Mouse (Mus musculus): ENCODE data around the gene Ect2l.

The Ect2l gene

DNA sequence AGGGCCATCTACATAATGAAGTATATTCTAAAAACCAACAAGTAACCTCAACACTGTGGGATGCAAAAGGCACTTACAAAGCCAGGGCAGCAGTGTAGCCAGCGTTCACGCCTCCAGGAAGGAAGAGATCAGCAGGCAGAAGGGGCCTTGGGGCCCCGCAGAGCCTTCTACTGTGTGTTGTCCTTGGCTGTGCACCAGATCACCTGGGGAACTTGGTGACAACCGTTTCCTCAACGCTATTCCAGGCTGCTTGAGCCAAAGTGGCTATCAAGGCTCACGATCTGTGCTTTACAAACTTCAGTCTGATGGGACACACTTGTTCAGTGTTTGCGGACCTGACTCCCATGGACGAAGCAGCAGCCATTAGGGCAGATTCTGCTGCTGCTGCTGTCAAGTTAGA, 19.0 kb downstream of the Ect2l start:
- in situ Hi-C loops (cut with MboI, MseI), result no loop called here

DNA sequence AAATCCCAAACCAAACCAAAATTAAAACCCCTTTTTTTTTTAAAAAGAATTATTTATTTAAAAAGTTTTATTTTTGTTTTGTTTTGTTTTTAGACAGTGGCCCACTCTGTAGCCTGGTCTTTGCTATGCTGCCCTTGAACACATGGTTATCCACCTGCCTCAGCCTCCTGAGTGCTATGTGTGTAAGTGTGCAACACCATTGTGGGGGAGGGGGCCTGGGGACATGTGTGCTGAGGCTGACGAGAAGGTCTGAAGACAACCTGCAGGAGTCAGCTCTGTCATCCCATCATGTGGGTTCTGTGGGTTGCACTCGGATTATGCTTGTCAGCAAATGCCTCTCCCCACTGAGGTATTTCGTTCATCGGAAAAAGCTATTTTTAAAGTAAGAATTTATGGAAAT, 21.2 kb downstream of the Ect2l start:
- in situ Hi-C loops (cut with MboI, MseI), result loop anchor here (5.0 kb wide), 1 partner anchor 457 kb away; no protein-coding TSS in a partner anchor

DNA sequence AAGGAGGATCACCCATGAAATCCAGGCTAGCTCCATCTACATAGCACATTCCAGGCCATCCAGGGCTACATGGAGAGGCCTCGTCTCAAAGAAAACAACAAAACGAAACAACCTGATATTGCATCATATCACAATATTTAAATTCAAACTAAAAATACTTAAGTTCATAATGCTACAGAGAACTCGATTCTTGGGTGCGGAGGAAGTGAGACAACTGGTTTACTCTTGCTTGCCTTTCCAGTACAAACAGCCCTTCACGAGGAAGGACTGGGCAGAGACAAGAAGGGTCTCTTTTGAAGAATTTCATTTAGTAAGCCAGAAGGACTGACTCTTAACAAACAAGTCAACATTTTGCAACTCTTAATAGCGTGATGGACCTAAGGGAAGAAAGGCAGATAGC, 22.1 kb downstream of the Ect2l start:
- in situ Hi-C loops (cut with MboI, MseI), result loop anchor here (5.0 kb wide), 1 partner anchor 456 kb away; no protein-coding TSS in a partner anchor

DNA sequence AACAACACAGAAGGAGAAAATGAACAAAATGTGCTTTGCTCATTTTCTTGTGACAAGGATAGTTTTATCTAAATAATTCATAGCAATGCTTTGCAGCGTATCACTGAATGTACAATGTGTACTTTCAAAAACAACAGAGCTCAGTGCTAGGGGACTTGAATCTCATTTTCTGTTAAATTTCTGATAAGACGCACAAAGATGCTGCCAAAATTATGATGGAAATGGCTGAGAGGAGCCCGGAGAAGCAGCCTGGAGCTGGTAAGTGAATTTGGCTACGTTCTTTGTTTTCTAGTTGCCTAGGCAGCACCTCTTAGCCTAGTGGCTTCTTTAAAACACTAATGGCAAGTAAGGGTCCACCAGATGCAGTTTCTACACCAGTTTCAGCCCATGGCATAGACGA, 28.4 kb downstream of the Ect2l start:
- in situ Hi-C loops (cut with MboI, MseI), result no loop called here

DNA sequence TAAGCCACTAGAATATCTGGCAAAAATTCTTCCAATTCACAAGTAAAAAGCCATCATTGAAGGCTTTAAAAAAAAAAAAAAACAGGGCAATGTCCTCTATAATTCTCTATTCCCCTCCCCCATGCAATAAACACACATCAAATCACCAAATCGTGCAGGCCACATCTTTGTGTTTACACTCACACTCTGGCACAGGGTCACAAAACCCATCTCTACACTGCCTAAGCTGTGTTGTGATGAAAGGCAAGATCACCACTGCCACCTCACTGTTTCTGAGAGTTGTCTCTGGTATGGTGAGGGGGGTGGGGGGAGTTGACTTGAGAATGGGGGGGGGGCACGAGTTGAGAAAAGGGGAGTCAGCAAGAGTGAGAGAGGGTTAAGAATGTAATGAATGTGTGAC, 33.4 kb downstream of the Ect2l start:
- in situ Hi-C loops (cut with MboI, MseI), result no loop called here

DNA sequence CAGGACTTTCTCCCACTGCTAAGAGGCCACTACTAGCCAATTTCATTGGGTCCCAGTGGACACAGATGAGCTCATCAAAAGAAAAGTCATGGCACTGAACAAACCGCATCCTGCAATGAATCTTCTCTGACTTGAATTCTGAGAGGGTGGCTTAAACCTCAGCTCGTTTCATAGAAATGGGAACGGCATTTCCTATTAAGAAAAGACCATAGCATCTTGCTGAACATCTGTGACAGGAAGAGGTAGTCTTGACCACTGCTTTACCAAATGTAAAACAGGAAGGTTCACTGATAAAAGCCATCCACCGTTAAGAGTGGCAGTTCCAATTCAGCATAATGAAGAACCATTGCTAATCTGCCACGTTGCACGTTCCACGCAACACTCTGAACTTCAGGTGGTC, 34.0 kb downstream of the Ect2l start:
- in situ Hi-C loops (cut with MboI, MseI), result no loop called here

DNA sequence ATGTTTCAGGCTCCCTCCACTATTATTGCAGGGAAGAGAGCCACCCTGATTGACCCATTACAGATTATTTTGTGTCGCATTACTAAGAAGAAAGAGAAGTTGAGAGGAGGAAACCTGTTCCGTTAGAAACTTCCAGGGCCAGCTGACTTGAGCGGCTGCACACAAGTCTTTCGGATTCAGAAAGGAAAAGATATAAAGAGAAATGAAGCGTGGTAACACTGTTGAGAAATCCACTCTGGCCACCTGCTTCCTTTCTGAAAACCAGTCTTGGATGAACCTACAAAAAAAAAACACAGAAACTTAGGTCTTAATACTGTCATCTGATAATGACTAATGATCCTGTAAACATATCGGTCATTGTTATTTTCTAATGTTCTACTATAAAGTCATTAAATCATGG, 35.6 kb downstream of the Ect2l start:
- in situ Hi-C loops (cut with MboI, MseI), result no loop called here

DNA sequence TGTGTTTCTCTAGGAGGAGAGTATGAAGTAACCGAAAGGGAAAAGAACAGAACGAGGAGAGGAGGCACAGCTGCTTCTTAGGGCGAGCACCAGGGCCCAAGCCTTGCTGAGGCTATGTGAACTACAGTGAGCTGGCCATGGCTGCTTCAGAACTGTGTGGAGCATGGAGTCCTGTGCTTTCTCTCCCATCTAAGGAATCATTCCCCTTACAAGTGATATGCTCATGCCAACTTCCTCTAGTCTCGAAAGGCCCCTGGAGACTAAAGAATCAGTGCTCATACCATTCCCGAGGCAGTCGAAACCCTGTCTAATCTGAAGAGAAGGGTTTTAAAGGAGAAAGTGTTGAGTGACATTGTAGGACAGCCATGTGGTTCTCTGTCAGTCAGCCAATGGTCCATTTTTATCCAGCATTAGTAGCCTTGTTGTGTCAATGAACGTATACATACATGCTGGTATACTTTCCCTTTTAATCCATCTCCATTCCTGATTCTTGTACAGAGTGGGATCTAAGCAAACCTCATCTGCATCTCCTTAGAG, 48.2 kb downstream of the Ect2l start:
- in situ Hi-C loops (cut with MboI, MseI), result no loop called here

DNA sequence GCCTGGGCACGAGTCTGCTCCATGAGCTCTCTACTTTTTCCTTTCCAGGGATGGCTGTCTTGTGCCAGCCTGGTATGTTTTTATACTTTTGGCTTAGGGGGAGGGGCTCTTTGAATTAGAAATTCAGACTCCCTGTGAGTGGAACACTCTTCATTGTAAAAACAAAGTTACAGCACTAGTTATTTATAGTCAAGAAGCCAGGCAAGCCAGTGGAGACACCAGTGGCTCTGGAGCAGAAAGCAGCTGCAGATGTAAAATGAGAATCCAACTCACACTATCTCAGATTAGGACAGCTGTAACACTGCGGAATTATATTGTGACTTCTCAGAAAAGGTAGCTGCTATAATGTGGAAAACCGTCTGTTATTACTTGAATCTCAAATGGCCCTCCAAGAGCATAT, 63.5 kb downstream of the Ect2l start:
- in situ Hi-C loops (cut with MboI, MseI), result no loop called here

DNA sequence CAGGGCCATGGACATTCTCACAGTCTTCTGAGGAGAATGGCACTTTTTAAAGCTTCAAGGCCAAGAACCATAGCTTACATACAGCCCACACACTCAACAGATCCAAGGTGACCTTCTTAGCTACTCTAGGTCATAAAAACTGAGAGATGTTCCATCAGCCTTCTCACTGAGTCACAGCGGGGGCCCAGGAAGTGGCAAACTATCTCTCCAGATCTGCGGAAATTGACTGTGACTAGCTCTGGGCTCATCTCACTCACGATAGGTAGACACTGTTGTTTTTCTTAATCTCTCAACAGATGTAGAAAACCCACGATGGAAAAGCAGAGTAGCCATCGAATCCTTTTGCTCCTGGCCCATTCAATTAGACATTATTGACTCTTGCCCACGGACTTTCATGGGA, 68.5 kb downstream of the Ect2l start:
- in situ Hi-C loops (cut with MboI, MseI), result no loop called here

DNA sequence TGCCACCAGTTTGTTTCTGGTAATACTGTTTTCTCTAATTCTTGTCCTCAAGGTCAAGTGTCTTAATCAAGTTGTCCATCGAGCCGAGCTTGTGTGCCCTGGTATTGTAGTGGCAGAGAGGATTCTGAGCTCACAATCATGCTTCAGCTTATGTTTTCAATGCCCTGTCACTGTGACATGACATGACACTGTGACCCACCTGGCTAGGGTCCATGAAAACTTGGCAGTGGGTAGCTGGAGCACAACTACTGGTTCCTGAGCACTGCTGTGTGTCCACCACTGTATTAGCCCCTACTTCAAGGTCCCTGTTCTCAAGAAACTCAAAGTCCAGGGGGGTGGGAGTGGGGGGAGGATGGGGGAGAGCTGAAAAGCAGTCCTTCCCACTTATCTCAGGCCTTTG, 69.3 kb downstream of the Ect2l start:
- in situ Hi-C loops (cut with MboI, MseI), result no loop called here

DNA sequence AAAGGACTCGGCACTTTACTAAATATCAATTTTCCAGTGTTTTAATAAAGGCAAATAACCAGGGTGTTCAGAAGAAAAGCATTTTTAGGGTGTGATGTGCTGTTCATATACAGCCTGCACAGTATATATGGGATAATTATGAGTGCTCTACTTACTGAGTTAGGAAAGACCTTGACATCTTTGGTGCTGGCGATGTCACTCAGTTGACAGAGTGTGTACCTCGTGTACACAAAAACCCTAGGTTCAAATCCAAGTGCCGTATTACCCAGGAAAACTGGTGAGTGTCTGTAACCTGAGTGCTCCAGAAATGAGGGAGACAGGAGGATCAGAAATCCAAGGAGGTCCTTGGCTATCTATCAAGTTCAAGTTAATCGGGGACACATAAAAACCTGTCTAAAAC, 71.1 kb downstream of the Ect2l start:
- in situ Hi-C loops (cut with MboI, MseI), result loop anchor here (5.0 kb wide), 1 partner anchor 72 kb away; no protein-coding TSS in a partner anchor

DNA sequence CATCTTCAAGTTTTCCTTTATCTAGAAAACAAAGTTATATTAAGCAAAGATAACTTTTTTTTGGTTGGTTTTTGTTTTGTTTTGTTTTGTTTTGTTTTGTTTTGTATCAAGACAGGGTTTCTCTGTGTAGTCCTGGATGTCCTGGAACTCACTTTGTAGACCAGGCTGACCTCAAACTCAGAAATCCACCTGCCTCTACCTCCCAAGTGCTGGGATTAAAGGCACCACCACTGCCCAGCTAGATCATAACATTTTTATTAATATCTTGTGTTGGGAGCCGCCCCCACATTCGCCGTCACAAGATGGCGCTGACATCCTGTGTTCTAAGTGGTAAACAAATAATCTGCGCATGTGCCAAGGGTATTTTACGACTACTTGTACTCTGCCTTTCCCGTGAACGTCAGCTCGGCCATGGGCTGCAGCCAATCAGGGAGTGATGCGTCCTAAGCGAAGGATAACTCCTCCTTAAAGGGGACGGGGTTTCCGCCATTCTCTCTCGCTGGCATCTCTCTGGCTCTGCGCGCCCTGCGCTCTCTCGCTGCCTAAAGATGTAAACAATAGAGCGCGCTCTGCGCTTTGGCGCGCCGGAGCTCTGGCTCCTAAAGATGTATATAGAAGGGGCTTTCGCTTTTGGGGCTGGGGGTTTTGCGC, 71.7 kb downstream of the Ect2l start:
- in situ Hi-C loops (cut with MboI, MseI), result loop anchor here (5.0 kb wide), 1 partner anchor 72 kb away; no protein-coding TSS in a partner anchor

DNA sequence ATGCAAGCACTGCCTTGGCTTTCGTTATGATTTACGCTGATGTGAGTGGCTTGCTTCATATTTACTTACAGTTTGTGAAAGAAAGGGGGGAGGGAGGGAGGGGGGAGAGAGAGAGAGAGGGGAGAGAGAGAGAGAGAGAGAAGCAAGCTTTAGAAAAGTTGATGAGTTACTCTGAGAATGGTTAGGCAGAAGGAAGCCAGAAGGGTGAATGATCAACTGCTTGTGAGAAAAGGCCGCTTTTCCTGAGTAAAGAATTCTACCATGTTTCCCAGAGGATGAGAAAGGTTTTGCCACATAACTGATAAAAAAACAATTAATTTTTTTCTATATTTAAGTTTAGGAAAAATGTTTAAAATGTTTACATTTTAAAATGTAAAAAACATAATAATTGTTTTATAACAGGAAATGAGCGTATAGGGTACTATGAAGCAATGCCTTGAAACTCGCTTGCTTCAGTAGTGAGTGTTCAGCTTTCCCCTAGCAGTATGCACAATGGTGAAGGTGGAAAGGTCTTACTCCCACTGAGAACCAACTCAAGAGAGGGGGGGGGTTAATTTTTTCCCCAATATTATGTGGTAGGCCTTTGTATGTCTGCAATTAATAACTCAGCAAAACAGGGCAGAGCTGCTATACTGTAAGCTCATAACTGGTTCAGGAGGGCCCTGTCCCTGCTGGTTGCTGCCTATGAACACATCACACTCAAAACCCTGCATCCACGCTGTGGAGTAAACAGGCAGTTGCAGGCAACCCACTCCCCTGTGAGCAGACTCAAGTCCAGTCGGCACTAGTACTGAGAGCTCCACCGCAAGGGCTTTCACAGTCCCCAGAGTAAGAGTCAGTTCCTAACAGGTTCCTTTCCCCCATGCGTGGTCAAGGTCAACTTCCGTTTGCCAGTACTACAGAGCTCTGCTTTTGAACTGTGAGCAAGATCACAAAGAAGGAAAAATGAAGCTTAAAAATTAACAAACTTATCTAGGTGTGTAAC, 78.7 kb downstream of the Ect2l start:
- in situ Hi-C loops (cut with MboI, MseI), result no loop called here

DNA sequence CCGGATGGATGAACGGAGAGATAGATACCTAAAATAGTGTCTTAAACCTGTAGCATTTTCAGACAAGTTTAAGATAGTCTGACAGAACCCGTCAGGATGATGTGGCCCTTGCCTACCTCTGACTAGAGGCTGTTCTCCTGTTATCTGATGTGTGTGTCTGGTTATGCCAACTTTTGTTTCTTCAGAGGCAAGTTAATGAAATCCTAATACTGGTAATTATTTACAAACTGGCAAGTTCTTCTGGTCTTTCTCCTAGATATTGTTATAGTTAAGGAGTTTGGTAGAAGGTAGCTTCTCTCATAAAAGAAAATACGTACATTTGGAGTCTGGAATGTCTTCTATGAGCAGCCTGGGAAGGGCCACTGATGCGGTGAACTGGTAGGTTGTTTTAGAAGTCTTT, 80.4 kb downstream of the Ect2l start:
- in situ Hi-C loops (cut with MboI, MseI), result no loop called here

DNA sequence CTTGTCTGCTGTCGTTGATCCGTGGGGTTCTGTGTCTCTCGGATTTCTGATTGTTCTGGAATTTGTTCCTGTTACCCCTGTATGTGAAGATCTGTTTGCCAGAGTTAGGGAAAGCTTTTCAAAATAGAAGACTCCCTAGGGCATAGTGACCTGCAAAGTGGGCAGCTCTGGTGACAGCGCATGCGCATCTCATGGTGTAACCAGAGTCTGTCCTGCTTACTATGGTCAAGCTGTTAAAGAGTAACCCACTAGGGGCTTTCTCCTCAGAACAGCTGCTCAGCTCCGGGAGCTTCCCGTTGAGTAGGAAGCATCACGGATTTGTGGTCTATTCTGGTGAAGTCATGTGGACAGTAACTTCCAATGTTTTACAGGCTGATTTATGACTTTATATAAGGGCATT, 92.4 kb downstream of the Ect2l start:
- in situ Hi-C loops (cut with MboI, MseI), result no loop called here

DNA sequence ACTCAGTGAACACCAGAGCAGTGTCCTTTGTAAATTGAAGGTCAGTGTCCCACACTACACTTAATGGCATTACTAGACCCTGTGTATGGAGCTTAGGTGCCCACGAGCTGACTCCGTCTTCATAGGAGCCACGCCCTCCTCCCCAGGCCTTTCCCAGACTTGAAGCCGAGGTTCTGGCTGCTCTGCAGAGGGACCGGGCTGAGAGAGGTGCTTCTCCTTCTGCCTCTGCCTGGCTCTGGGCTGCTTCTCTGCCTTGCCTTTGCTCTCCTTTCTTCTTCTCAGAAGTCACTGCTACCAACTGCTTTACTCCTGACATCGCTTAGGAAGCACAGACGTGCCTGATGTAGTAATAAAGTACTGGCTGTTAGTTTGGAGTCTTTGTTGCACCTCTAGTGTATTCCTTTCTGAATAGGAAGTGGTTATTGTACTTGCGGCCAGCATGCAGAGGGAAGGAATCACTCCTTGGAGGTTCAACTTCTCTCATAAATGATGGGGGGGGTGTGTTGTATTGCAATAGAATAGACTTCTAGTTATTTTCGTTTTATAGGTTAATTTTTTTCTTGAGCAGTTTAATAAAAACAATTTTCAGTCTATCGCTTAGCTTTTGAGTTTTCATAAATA, 97.1 kb downstream of the Ect2l start:
- in situ Hi-C loops (cut with MboI, MseI), result no loop called here

DNA sequence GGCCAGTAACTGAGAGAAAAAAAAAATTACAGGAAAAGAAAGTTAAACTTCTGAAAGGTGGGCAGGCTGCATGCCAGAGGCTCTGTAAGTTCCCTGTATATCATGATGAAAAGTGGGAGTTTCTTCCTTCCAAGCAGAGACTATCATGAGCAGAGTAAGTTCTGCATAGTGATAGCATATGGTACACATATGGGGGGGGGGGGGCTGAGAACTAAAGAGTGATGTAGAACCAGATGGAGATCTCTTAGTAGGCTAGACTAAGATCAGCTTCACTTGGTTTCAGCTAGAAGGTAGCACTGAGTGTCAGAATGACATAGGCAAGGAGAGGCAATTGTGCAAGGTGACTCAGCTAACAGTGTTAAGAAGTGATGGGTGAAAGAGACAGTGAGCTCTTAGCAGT, 99.8 kb downstream of the Ect2l start:
- in situ Hi-C loops (cut with MboI, MseI), result no loop called here

DNA sequence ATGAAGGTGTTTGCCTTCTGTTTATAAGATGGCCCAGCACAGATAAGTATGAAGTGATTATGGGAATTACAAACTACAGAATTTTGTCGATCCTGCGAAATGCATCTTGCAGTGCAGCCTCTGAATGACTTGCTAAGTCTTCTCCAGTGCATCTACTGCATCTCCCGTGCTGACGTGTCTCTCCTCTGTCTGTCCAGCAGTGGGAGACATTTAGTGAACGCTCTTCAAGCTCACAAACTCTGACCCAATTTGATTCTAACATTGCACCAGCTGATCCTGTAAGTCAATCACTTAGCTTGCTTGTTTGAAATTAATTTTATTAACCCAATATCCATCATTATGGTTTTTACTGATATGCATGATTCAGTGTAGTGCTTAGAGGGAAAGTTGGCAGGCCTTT, 103.2 kb downstream of the Ect2l start:
- in situ Hi-C loops (cut with MboI, MseI), result no loop called here

DNA sequence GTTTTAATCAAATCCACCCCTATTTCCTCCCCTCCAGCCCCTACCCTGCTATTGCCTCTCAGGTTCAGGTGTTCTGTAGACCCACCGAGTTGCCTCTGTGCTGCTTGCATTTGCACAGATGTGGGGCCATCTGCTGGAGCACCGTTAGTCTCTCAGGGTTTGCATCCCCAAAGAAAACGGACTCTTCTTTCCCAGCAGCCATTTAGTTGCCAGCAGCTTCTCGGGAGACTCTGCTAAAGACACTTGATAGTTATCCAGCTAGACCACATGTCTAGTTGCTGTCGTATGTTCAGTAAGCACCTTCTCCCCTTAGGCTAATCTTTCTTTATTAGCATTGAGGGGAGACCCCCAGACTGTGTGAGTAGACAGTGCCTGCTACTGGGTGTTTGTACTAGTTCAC, 108.5 kb downstream of the Ect2l start:
- in situ Hi-C loops (cut with MboI, MseI), result no loop called here

DNA sequence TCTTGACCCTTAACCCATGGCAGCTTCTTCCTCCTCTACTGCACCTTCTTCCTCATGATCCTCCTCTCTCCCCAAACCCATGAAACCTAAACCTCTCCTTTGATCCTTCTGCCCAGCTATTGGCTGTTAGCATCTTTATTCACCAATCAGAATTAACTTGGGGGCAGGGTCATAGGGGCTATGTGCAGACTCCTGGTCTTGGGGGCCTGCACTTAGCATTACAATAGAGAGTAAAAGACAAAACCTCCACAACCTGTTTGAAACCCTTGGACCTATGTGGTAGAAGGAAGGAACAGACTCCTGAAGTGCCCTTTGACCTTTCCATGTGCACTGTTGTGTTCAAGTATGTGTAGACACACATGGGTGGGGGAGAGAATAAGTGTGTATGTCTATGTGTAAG, 120.0 kb downstream of the Ect2l start:
- in situ Hi-C loops (cut with MboI, MseI), result no loop called here

DNA sequence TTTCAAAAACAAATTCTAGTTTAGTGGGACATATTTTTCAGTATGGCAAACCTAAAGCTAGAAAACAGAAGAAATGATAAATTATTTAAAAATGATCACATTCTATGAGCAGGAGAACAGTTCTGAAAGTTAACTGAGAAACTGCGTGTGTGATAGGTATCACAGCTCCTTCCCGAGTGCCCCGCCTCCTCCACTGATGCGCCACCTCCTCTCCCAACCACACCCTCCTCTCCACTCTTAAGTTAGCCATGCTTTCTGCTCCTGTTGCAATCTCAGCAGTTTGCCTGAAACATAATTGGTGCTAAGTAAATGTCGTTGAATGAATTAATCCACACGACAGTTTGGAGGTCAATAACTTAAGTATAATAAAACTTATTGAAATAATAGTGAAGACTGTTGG, 127.9 kb downstream of the Ect2l start:
- in situ Hi-C loops (cut with MboI, MseI), result no loop called here
